Mouse (Mus musculus): ENCODE results near the gene Hexim2.

Gene Hexim2

DNA sequence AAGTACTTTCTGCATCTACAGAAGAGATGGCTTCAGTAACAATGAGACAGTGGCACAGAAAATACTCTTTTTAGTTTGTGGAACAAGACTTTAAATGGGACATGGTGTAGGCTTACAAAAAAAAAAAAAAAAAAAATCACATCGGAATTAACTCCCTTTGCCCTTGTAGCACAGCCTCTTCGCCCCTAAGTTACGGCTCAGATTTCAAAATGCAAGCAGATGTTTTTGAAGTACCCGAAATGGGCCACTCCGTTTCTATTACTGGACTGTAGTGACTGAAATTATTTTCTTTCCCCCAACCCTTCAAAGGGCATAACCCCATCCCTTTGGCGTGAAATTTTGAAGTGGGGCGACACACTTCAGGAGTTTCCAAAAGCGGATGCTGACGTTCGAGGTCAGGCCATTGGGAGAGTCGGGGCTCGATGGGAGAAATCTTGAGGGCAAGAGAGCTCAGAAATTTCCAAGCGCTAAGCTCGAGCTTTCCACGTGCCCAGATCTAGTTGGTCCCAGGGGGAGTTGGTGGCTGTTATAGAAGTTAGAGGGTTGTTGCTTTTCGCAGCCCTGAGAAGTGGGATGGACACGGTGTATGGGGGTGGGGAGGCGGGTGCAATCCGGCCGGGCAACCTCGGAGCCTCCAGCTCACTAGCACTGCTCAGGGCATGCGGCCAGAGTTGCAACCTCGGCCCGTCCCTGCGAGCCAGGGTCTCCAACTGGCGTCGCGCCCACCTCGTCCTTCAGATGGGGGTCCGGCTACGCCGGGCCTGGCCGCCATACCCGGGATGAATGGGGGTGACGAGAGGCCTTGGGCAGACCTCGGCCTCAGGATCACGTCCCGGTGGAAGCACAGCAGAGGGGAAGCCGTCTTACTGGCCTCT lies at the start of gene Hexim2:
Hexim2 (plus strand) TSS at position 729 of the 875 bp plus-strand sequence.
- peak; percentile 53 for DNase-seq

DNA sequence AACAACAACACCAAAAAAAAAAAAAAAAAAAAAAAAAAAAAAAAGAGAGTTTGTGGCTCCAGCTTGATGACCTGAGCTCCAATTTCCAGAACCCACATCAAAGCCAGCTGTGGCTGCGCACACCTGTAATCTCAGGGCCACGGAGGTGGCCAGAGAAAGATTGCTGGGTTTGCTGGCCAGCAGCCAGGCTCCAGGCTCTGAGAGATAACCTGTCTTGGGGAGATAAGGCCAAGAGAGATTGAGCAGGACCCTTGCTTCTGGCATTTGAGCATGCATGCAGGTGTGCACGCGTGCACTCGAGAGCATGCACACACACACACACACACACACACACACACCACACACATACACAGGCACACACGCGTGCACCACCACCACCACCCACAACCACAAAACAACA lies 38.9 kb upstream of the Hexim2 start:
- no peak for DNase-seq

DNA sequence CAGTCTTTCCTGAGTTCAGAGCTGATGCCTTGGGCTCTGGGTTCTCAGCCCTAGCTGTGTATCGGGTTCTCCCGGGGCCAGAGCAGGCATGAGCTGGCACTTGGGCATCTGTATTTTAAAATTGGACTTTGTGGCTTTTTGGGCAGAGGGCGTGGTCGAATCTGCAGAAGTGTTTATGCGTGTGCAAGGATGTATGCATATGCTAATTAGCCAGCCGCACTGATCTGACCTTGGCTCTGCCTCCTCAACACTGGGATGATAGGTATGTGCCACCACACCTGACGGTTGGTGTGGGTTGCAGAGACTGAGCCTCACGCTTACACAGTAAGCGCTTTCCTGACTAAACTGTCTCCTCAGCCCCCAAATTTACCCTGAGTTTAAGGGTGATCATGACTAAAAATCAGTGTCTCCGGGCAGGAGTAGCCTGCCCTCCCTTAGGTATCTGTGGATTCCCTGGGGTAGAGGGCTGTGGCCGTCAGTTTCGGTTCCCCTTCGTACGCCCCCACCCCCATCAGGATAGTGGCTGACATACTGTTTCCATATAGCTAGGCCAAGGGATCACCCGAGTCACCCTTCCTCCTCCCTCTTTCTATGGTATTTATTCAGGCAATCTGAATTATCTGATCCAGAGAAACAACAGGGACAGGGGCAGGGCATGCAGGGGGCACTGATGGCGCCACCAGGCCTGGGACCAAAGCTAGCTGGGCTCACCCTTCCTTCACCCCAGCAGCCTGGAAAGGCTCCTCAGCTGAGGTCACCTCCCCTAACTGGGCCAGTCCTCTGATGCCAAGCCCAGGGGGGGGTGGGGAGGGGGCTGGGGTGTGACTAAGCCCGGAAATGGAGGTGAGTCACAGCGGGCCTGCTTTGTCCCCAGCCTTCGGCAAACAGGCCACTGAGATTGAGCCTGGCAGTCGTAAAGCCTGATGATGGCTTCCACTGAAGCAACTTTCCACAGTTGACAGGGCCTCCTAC lies 38.1 kb upstream of the Hexim2 start:
- no peak for DNase-seq

DNA sequence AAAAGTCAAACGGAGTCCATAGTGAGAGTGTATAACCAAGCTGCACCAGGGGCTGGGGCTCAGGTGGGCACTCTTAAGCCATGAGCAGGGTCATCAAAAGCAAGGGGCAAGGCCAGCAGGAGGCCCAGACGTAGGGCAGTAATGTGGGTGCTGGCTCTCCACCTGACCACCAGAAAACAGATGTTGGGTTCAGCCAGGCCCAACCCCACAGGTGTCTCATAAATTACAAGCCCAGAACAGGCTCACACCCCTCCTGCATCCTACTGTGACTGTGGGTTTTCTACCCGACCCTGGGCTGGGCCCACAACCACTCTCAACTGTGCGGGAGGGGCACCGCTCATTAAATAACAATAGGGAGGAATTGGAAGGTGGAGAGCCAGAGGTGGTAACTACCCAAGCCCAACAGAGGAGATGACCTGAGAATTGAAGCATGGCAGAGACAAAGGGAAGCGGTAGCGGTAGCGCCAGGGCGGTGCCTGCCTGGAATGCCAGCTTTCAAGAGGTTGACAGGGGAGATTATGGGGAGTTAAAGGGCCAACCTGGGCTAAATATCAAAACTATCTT lies 37.0 kb upstream of the Hexim2 start:
- no peak for DNase-seq

DNA sequence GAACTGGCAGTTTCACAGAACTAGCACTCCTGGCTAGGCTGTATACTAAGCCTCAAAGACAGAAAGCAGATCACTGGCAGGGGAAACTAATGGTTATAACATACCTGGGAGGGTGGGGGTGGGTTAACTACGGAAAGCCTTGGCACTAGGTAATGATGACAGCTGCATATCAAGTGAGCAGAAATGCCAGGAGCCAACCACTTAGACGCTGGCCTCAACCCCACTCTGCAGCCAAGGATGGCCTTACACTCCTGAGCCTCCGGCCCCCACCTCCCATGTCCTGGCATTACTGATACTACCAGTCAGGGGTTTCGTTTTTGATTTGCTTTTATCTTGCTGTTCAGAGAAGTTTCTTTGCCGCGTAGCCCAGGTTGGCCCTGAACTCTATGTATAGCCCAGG lies 36.4 kb upstream of the Hexim2 start:
- no peak for DNase-seq

DNA sequence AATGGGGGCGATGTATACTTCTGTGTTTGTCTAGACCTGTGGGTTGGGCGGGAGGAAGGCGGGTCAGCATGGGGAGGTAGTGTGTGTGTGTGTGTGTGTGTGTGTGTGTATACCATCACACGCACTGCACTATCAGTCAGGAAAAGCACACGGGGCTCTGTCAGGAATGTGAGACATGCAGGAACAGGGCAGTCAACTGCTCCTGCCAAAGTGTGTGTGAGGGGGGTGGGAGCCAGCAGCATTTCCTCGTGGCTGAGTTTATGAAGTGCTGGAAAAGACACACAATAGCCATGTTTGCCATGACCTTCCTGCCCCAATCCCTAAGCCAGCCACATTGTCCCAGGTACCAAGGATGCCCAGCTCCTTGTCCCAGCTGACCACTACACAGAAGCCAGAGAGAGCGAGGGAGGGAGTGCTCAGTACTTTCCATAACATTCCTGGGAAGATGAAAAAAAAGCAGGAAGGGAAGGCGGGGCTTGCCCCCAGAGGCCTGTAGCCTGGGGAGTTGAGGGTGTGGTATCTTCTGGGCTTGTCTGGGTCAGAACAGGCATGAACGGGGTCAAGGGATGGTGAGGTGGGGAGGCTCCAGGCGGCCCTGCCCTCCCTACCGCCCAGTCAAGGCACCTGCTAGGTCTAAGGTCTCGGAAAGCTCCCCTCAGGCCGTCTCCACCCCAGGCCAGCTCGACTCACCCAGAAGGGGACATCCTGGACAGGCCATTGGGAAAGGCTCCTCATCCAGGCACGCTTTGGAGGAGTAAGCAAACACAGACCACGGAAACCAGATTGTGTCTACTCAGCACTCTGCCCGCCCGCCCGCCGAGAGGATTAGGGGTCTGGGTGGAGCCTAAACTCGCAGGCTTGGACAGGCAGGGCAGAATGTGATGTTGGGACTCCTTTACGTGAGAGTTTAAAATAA lies 35.0 kb upstream of the Hexim2 start:
- DNase-seq = no peak

DNA sequence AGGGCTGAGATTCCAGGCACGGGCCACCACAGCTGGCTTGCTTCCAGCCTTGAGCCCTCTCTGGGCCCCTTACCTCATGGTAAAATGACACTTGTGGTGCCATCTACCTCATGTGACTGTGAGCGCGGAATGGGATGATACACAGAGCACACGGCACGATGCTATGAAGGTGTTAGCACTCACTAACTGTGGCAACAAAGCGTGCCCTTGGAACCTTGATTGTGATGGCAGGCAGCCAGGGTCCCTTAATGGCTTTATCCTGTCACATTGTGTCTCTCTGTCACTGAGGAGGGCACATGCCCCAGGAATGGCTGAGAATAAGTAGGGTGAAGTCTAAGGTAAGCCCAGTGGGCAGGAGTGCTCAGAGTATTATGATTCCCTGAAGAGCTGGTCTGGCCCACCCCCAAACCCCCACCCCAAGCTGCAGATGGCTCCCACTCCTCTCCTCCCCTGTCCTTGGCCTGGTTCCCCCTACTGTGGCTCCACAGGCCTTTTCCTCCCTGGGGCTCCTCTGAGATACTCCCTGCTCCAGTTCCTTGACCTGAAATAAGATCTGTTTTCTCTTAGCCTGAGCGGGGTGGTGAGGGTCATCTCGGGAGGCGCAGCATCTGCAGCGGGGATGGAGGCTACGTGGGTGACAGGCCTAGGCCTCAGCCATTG lies 33.6 kb upstream of the Hexim2 start:
- no peak for DNase-seq

DNA sequence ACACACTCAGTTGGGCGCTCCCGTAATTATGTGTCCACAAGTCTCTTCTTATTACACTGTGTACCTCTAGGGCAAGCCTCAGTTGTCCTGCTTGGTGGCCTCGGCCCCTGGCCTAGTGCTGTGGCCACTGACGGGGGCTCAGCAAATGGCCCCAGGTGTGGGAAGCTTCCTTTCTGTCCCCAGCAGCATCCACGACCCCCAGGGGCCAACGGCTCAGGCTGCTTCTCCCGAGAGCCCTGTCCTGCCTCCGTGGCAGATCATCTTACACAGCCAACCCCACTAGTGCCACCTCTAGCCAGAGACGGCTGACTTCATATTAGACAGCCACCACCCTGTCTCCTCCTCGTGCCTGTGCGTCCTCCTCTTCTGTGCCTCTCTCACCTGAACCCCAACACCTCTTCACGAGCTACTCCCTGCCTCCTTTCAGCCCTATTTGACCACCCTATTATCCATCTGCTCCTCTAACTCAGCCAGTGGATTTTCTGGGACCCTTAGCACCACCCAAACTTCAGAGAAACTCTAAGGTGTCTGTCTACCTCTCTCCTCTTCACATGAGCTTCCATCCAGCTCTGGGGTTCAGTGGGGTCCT lies 32.8 kb upstream of the Hexim2 start:
- DNase-seq = no peak

DNA sequence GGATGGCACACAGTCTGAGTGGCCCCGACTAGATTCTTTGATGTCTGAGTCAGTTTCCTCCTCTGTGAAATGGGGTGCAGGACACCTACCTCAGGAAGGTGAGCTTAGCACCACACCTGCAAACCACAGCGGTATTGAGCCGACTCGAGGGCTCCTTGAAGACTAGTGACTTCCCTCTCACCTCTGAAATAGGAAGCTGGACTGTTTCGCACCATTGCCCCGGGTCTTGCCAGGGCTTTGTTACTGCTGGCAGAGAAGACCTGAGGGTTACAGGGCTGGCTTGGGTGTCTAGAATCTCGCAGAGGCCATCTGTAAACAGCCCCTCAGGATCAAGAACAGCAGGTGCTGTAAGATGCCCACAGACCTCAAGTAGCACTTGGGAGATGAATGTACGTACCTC lies 31.9 kb upstream of the Hexim2 start:
- DNase-seq = no peak

DNA sequence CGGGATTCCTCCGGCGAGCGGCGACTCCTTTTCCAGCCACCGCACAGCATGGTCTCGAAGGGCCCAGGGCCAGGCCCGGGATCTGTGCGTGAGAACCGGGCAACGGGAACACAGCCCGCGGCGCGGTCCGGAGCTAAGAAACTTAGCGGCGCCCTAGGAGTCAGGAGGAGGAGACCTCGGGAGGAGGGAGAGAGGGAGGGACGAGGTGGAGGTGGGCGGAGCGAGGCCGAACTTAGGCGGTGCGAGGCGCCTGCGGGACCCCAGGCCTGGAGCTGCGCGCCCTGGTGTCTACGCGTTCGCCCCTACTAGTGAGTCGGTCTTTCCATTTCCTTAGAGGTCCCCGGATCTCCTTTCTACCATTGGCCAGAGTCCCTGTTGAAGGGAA lies 30.8 kb upstream of the Hexim2 start, which contains the start of the genes Plcd3 and Acbd4:
Plcd3 (minus strand) TSS at position 178 of the 385 bp plus-strand sequence.
Acbd4 (plus strand) TSS at position 202 of the 385 bp plus-strand sequence.
- DNase-seq = peak; percentile 93

DNA sequence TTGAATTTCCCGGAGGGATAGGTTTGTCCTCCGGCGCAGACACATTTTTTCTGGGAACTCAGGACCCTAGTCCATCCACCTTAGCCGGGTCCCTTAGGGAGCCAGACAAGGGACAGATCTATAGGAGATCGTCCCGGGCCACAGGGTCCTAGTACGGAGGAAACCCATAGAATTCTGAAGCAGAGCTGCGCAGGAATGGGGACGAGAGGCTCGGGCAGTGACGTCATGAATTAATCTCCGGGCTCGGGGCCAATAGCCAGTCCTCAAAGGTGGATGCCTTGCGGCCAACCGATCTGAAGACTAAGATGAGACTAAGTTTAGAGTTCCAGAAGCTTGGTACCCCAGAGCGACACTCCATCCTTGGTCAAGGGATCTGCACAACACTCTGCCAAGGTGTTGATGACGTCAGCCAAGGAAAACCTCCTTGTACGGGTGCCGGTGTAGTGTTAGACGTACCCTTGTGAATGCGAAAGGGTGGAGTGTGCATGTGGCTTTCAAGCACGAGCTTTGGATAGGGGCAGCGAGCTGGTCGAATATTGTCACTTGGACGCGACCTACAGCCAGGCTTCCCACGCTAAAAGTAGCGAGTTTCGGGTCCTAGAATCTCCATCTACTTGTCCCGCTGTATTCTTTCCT lies 30.2 kb upstream of the Hexim2 start:
- DNase-seq = peak; percentile 84

DNA sequence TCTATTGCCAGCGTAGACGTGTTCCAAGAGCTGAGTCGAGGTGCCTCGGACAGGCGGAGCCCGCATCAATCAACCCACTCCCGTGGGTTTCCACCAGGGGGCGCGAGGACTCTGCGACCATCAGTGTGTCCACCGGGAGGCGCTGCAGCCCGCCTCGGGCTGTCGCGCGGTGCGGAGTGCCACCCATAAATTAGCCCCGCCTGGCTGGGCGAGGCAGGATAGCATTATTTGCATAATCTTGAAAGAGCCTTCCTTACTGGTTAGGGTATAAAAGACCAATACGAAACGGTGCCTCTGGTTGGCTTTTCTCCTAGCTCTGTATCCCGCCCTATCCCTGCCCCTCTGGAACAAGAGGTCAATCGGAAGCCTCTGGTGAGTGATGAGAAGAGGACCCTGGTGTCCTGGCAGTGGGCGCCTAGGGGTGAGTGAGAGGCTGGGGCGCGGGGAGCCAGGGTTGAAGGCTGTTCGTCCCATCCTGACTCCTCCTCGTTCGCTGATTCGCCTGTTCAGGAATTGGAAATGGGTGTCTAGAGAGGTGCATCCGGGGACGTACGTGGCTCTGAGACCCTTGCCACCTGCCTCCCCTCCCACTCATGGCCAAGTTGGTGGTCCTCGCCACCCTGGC lies 29.4 kb upstream of the Hexim2 start:
- DNase-seq = peak; percentile 98

DNA sequence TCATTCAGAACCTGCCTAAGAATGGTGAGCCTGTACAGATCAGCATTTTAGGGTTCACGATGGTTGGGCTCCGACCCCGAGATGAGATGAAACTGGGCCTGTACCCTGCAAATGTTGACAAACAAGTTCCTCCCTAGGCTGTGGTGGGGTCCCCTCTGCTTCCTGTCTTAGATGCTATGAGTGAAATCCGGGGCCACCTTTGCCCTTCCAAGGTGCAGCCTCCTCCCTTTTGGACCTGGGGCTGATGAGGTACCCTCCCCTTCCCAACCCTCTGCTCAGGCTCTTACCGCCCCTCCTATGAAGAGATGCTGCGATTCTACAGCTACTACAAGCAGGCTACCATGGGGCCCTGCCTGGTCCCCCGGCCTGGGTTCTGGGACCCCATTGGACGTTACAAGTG lies 28.6 kb upstream of the Hexim2 start:
- no peak for DNase-seq

DNA sequence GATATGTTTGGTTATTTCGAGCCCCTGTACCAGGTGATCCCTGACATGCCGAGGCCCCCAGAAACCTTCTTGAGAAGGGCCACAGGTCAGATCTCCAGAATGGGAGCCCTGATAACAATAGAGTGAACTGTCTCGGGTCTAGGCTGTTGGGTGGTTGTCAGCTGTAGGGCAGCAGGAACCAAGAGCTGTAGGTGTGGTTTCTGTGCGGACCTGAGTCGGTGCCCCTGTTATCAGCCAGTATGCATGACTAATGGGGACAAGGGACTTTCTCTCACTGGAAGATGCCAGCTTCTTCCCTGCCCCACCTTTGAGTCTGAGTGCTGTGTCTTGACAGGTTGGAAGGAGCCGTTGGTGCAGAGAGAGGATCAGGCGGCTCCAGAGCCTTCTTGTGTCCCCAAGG lies 27.8 kb upstream of the Hexim2 start:
- no peak for DNase-seq

DNA sequence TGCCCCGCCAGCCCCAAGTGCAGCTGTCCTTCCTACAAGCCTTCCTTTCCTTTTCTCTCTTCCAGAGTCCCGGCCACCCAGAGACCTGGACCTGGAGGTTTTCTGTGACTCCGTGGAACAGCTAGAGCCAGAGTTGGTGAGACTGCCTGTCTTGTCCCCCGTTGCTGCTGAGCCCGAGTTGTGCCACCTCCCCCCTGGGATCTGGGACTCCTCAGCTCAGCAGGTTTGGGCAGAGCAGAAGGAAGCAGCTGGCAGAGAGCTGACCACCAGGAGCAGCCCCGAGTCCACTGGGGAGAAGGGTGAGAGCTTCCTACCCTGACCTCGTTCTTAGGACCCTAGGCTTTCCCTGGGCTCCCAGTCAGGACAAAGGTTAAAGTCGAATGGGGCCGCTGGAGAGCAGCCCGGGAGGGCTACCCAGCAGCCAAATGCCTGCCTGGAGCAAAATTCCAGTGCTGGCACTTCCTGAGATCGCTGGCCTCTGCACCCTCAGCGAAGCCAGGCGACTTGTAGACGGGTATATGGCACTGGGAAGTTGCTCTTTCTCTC lies 27.0 kb upstream of the Hexim2 start:
- no peak for DNase-seq

DNA sequence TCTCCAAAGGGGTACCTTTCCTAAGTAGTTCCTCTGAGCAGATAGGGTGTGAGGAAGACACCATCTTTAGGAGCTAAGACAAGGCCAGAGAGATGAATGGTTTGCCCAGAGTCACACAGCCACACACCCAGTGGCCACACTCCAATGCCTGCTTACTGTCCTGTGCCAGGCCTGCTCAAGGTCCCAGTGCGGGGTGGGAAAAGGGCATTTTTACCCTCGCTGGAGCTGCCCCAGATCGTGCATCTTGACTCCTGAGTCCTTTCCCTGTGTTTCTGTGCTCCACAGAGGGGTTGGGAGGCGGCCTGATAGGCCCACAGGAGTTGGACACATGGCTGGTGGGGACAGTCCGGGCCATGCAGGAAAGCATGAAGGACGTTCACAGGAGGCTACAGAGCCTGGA lies 26.4 kb upstream of the Hexim2 start:
- DNase-seq = no peak

DNA sequence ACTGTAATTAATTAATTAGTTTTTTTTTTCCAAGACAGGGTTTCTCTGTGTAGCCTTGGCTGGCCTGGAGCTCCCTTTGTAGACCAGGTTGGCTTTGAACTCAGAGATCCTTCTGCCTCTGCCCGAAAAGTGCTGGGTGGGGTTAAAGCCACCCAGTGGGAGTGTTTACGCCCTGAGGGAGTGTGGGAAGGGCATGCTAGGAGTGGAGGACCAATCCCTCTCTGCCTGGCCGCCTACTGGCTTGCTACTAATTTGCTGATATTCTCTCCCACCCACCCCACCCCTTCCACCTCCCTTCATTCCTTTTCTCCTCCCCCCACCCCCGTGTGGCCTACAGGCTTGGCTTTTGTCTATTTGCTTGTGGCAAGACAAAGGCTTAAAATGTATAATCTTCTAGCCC lies 25.8 kb upstream of the Hexim2 start:
- DNase-seq = no peak

DNA sequence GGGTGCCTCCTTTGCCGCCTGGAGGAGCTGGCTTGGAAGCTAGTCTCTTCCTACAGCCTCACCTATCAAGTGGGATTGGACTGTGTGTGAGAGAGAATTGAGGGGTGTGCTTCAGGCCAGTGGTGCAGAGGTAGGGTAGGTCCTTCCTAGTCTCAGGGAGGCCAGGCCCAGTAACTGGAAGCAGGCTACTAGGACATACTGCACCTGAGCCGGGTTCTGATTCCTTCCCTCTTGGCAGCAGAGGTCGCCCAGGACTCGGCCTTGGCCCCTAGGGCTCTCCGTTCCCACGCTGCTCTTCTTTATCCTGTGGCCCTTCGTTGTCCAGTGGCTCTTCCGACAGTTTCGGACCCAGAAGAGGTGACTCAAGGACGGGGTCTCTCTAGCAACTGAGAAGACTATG lies 20.9 kb upstream of the Hexim2 start:
- DNase-seq = no peak

DNA sequence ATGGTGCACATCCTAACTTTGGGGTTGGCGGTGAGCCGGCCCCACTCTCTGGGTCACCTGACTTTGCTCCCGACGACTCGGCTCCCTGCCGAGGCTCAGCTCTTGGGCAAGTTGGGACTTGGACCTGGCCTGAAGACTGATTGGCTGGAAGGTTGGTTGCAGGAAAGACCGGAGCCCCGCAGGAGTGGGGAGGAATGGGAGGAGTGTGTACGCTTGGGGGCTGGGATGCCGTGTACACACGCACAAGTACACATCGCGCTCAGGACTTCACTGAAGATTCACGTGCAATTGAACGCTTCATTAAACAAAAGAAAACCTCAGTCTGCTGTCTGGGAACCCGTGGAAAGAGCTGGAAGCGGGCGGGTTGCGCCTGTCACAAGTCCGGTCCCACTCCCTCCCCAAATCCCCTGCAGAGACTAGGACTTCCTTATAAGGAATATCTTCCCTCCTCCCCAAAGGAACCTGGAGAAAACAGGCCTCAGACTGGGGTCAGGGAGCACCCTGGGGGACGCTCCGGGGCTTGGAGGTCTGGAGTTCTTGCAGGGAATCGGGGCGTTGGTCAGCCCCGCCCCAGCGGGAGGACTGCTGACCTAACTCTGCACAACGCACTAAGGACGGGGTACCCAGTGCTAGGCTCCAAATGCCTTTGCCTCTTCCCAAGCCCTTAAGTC lies 20.2 kb upstream of the Hexim2 start:
- DNase-seq = peak; percentile 90

Data from lung, postnatal 36 days (tissue).